ENCODE assay signal across 16 mouse cellular contexts in the genomic region with DNA sequence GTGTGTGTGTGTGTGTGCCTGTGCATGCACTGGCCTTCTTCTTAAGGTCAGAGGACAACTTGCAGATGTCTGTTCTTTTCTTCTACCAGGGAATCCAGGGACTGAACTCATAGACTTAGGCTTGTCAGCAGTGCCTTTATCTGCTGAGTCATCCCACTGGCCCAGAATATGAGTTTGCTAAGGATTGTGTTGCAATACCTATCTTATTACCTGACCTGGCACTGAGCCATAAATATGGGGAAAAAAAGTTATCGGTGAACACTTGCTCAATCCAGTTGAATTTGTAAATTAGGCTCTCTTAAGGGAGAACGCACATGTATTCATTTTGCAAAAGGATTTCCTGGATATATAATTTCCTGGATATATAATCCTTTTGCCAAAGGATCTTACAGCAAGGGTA.
"Had no signal": no experiment of that assay in that cellular context is flagged by ENCODE, and none has a peak within 500 bp of the region (broad histone marks: within the 10 kb centered on the region; RNA-seq: fewer than 3 reads in every experiment).

No protein-coding gene starts in this region.

- H3K9ac ChIP-seq: liver, postnatal 0 days; lung, embryonic 15.5 days; midbrain, embryonic 13.5 days; midbrain, embryonic 15.5 days; neural tube, embryonic 12.5 days; stomach, embryonic 15.5 days had no signal

- H3K9me3 ChIP-seq: lung, embryonic 15.5 days; midbrain, embryonic 13.5 days; midbrain, embryonic 15.5 days; neural tube, embryonic 12.5 days; stomach, embryonic 15.5 days had no signal

- H3K4me1 ChIP-seq: neural tube, embryonic 12.5 days; stomach, embryonic 15.5 days had no signal

- ATAC-seq: liver, postnatal 0 days; lung, postnatal 0 days; midbrain, embryonic 13.5 days; midbrain, embryonic 15.5 days had no signal

- H3K4me3 ChIP-seq: lung, embryonic 15.5 days; megakaryocyte, embryonic 14.5 days; midbrain, embryonic 13.5 days; midbrain, embryonic 15.5 days; neural tube, embryonic 12.5 days; stomach, embryonic 15.5 days had no signal

- H3K27me3 ChIP-seq: lung, embryonic 15.5 days; midbrain, embryonic 15.5 days; neural tube, embryonic 12.5 days; stomach, embryonic 15.5 days had no signal

- H3K4me2 ChIP-seq: lung, embryonic 15.5 days; midbrain, embryonic 11.5 days; midbrain, embryonic 13.5 days; midbrain, embryonic 15.5 days; neural tube, embryonic 12.5 days; stomach, embryonic 15.5 days had no signal

- H3K36me3 ChIP-seq: lung, embryonic 15.5 days; midbrain, embryonic 13.5 days; midbrain, embryonic 15.5 days; neural tube, embryonic 12.5 days; stomach, embryonic 15.5 days had no signal

- DNase-seq: liver, postnatal 0 days; lung, adult 2 months; lung, postnatal 14 days; right cerebral cortex, postnatal 14 days; thymus, adult 2 months; thymus, postnatal 36 days had no signal

- H3K27ac ChIP-seq: lung, embryonic 15.5 days; macrophage; midbrain, embryonic 13.5 days; midbrain, embryonic 15.5 days; neural tube, embryonic 12.5 days; stomach, embryonic 15.5 days; stomach, postnatal 0 days had no signal
